Mouse (Mus musculus): ENCODE measurements around the gene Olfr195. TPM values are rescaled to one million over a fixed set of nuclear protein-coding genes. Genes with fewer than 3 reads are reported as not detected.
"Not testable (repeated sequence)": the region's sequence is repeated elsewhere in the genome, so short reads cannot be mapped to it uniquely, and the experiment has no call there.

The Olfr195 gene
- polyA plus RNA-seq (2015; fragmentation: Nextera tagmentation; extraction: Ambion mirVana), result not detected in 2 replicates

DNA sequence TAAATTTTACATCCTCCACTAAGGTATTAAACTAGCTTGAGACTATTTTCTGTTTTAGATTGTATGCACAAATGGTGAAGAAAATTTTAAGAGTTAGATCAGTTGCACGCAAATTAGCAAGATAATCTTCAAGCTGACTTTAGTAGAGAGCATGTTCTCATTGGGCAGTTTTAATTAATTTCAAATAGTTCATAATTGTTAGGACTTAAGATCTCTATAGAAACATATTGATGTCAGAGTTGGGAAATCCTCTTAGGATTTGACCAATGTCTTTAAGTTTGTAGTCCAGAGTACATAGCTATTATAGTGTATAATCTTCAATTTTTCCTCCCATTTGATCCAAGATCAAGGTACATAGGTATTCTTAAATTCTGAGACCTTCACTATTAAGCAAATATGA lies at the start of gene Olfr195:
TSS of gene Olfr195 (plus strand) at position 301 of the 400 bp plus-strand sequence.
- WGBS, result 83% methylated on average over 1 of the region's 1 CpGs
- Histone ChIP-seq H3K9me3 (ENCODE audit: control insufficient read depth, low read length) (no peaks in the 10 kb centered on the region), H3K27me3 (ENCODE audit: control insufficient read depth, insufficient read depth, low read length) (no peaks in the 10 kb centered on the region), H3K4me2 (replicated peaks; ENCODE audit: low read depth) (no peak within 1 kb of the TSS), H3K4me1 (replicated peaks; ENCODE audit: control insufficient read depth, insufficient read depth) (no peaks in the 10 kb centered on the region), H3K36me3 (ENCODE audit: control insufficient read depth, insufficient read depth, low read length) (no peaks in the 10 kb centered on the region), H3K27ac (replicated peaks) (no peak within 1 kb of the TSS), H3K4me3 (ENCODE audit: low read depth, low read length) (no peak within 1 kb of the TSS), H3K9ac (ENCODE audit: low read length) (no peak within 1 kb of the TSS)
- DNase-seq (ENCODE audit: low spot score) (no peak), ATAC-seq (ENCODE audit: low FRiP score, low TSS enrichment) (no peak)
- TF ChIP-seq CTCF (IDR thresholded peaks at IDR 0.05; ENCODE audit: low read depth) (no peak), EP300 (optimal IDR thresholded peaks at IDR 0.05) (no peak)

DNA sequence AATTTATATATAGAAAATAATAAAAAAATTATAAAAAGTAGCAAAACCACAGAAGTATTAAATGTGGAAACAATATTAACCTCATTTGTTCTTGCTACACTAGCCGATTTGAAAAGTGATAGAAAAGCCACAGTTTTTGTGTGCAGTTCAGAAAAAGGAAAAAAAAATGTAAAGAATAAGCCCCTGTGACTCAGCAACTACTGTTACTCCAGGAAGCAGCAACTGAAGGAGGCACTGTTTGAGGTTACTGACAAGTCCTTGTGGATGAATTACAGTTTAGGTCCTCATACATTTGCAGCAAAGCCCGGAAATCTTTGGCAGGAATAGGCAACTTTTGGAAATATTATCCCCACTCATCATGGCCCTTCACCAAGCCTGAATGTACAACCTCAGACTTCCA lies 41.5 kb upstream of the Olfr195 start:
- H3K27ac ChIP-seq (replicated peaks), result no peak overlapping the region
- TF ChIP-seq CTCF (IDR thresholded peaks at IDR 0.05; ENCODE audit: low read depth) (no peak), EP300 (optimal IDR thresholded peaks at IDR 0.05) (no peak)
- ATAC-seq (ENCODE audit: low FRiP score, low TSS enrichment) (no peak), DNase-seq (ENCODE audit: low spot score) (no peak)
- H3K4me1 ChIP-seq (replicated peaks; ENCODE audit: control insufficient read depth, insufficient read depth), result no peaks in the 10 kb centered on the region
- no peak overlapping the region for H3K4me2 ChIP-seq (replicated peaks; ENCODE audit: low read depth)
- 70% methylated on average over 2 of the region's 2 CpGs for WGBS
- no peak overlapping the region for H3K9ac ChIP-seq (ENCODE audit: low read length)
- H3K9me3 ChIP-seq (ENCODE audit: control insufficient read depth, low read length), result no peaks in the 10 kb centered on the region
- H3K36me3 ChIP-seq (ENCODE audit: control insufficient read depth, insufficient read depth, low read length), result no peaks in the 10 kb centered on the region
- H3K27me3 ChIP-seq (ENCODE audit: control insufficient read depth, insufficient read depth, low read length), result no peaks in the 10 kb centered on the region
- H3K4me3 ChIP-seq (ENCODE audit: low read depth, low read length), result no peak overlapping the region

DNA sequence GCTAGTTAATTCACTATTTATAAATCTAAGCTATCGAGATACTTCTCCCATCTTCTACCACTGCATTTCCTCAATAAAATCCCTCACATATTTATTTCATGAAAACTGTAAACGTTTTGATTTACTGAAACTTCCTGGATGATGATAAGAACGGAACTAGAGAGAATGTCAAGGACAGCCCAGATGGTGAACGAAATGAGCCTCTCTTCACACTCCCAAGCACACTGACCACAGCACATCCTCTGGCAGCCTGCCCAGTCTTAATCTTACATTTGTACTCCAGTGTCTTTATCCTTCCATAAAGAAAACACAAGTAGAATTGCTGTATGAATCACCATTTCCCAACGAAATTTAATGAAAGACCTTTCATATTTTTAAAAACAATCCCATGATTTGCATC lies 38.3 kb upstream of the Olfr195 start:
- H3K9me3 ChIP-seq (ENCODE audit: control insufficient read depth, low read length); H3K4me3 ChIP-seq (ENCODE audit: low read depth, low read length); ATAC-seq (ENCODE audit: low FRiP score, low TSS enrichment); H3K4me1 ChIP-seq (replicated peaks; ENCODE audit: control insufficient read depth, insufficient read depth); H3K36me3 ChIP-seq (ENCODE audit: control insufficient read depth, insufficient read depth, low read length); H3K4me2 ChIP-seq (replicated peaks; ENCODE audit: low read depth); DNase-seq (ENCODE audit: low spot score); H3K27me3 ChIP-seq (ENCODE audit: control insufficient read depth, insufficient read depth, low read length); H3K27ac ChIP-seq (replicated peaks); H3K9ac ChIP-seq (ENCODE audit: low read length): not testable (repeated sequence)
- WGBS, result 47% methylated on average over 5 of the region's 5 CpGs

DNA sequence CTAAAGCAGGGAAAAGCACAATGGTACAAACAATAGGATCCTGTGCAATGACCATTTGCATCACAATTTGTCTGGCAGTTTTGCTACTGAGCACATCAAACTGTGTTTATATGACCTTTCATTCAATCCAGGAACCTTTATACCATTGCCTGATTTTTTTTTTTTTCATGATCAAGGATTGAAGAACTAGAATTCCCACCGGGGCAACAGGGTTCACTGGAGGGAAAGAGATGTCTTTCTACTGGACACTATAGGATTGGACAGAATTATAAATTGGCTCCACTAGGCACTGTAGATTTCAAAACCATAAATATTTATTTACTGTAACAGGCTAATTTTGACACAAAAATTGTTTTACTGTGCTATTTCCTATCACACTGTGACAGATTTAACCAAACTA lies 35.1 kb upstream of the Olfr195 start, which contains the start of gene Olfr193:
TSS of gene Olfr193 (minus strand) at position 101 of the 400 bp plus-strand sequence.
- DNase-seq (ENCODE audit: low spot score) (no peak), ATAC-seq (ENCODE audit: low FRiP score, low TSS enrichment) (no peak)
- no peak within 1 kb of the TSS for H3K27ac ChIP-seq (replicated peaks)
- no peaks in the 10 kb centered on the region for H3K4me1 ChIP-seq (replicated peaks; ENCODE audit: control insufficient read depth, insufficient read depth)
- no peak within 1 kb of the TSS for H3K9ac ChIP-seq (ENCODE audit: low read length)
- TF ChIP-seq CTCF (IDR thresholded peaks at IDR 0.05; ENCODE audit: low read depth), result no peak
- TF ChIP-seq EP300 (optimal IDR thresholded peaks at IDR 0.05), result no peak
- no peaks in the 10 kb centered on the region for H3K9me3 ChIP-seq (ENCODE audit: control insufficient read depth, low read length)
- WGBS, result 93% methylated on average over 1 of the region's 1 CpGs
- H3K36me3 ChIP-seq (ENCODE audit: control insufficient read depth, insufficient read depth, low read length), result no peaks in the 10 kb centered on the region
- no peak within 1 kb of the TSS for H3K4me3 ChIP-seq (ENCODE audit: low read depth, low read length)
- no peaks in the 10 kb centered on the region for H3K27me3 ChIP-seq (ENCODE audit: control insufficient read depth, insufficient read depth, low read length)
- no peak within 1 kb of the TSS for H3K4me2 ChIP-seq (replicated peaks; ENCODE audit: low read depth)

DNA sequence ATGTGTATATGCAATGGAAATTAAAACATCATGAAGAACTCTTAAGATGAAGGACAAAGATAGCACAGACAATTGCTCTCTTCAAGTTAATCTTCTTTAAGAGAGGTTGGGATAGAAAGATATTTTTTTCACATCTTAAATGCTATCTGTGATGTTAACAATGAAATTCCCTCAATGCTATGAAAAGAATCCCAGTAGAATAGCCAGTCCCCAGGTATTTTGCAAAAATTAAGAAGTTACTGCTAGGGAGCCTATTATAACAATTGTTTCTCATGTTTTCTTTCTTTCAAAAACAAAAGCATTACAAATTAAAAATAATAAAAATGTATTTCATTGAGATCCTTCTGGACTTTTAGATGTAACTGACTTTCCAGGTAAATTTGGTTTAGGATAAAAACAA lies 25.9 kb upstream of the Olfr195 start, which contains the start of gene Olfr194:
TSS of gene Olfr194 (minus strand) at position 101 of the 400 bp plus-strand sequence.
- H3K27ac ChIP-seq (replicated peaks), result no peak within 1 kb of the TSS
- H3K36me3 ChIP-seq (ENCODE audit: control insufficient read depth, insufficient read depth, low read length), result no peaks in the 10 kb centered on the region
- ATAC-seq (ENCODE audit: low FRiP score, low TSS enrichment), result no peak
- no peaks in the 10 kb centered on the region for H3K4me1 ChIP-seq (replicated peaks; ENCODE audit: control insufficient read depth, insufficient read depth)
- H3K9me3 ChIP-seq (ENCODE audit: control insufficient read depth, low read length), result no peaks in the 10 kb centered on the region
- DNase-seq (ENCODE audit: low spot score), result no peak
- no peak within 1 kb of the TSS for H3K9ac ChIP-seq (ENCODE audit: low read length)
- no peak within 1 kb of the TSS for H3K4me3 ChIP-seq (ENCODE audit: low read depth, low read length)
- H3K4me2 ChIP-seq (replicated peaks; ENCODE audit: low read depth), result no peak within 1 kb of the TSS
- H3K27me3 ChIP-seq (ENCODE audit: control insufficient read depth, insufficient read depth, low read length), result no peaks in the 10 kb centered on the region
- TF ChIP-seq CTCF (IDR thresholded peaks at IDR 0.05; ENCODE audit: low read depth), result no peak
- no peak for TF ChIP-seq EP300 (optimal IDR thresholded peaks at IDR 0.05)

DNA sequence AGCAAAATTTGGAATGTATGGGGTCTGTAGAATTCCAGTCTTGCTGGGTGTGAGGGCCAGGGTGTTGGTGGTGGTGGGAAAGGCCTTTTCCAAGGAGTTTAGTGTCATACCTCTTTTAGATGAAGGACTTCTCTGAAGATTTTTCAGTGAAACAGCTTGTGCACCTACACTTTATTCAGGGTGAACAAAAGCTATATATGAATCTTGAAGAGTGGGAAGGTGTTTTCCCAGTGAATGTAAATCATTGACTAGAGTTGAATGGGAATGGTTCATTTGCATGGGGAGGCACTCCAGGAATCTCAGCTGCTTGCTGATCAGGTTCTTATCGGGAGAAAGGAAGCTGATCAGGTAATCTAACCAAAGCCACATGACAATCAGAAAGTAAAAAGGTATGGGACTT lies 16.1 kb upstream of the Olfr195 start:
- Histone ChIP-seq H3K9ac (ENCODE audit: low read length) (no peak overlapping the region), H3K27me3 (ENCODE audit: control insufficient read depth, insufficient read depth, low read length) (no peaks in the 10 kb centered on the region), H3K36me3 (ENCODE audit: control insufficient read depth, insufficient read depth, low read length) (no peaks in the 10 kb centered on the region), H3K4me2 (replicated peaks; ENCODE audit: low read depth) (no peak overlapping the region), H3K4me1 (replicated peaks; ENCODE audit: control insufficient read depth, insufficient read depth) (no peaks in the 10 kb centered on the region), H3K27ac (replicated peaks) (no peak overlapping the region), H3K4me3 (ENCODE audit: low read depth, low read length) (no peak overlapping the region), H3K9me3 (ENCODE audit: control insufficient read depth, low read length) (no peaks in the 10 kb centered on the region)
- ATAC-seq (ENCODE audit: low FRiP score, low TSS enrichment) (no peak), DNase-seq (ENCODE audit: low spot score) (no peak)
- TF ChIP-seq CTCF (IDR thresholded peaks at IDR 0.05; ENCODE audit: low read depth) (no peak), EP300 (optimal IDR thresholded peaks at IDR 0.05) (no peak)
- WGBS, result 71% methylated on average over 1 of the region's 1 CpGs

Measured in stomach, postnatal 0 days (tissue).